Mouse (Mus musculus) forebrain, embryonic 13.5 days (tissue): Measurements from ENCODE around the gene Prl5a1. TPM values are rescaled to one million over a fixed set of nuclear protein-coding genes. Genes with fewer than 3 reads are reported as not detected.

Experiments
- ATAC-seq: fragments of 200-750 bp; cut with Nextera tagmentation; 2 replicates; pipeline ENCODE4 v1.8.0; 2017
- H3K27ac ChIP-seq: fragments of 300-500 bp; sonication (generic); 2 replicates; pipeline ENCODE4 v1.5.1; 2015; ENCODE audit warnings: inconsistent platforms, mild to moderate bottlenecking, moderate library complexity
- H3K27me3 ChIP-seq: fragments of 300-500 bp; sonication (generic); 2 replicates; pipeline ENCODE4 v1.6.1; 2015; ENCODE audit warnings: mild to moderate bottlenecking, inconsistent platforms
- H3K36me3 ChIP-seq: fragments of 300-500 bp; sonication (generic); 2 replicates; pipeline ENCODE4 v1.6.1; 2015; ENCODE audit warnings: mild to moderate bottlenecking, inconsistent platforms; ENCODE audit not compliant: poor library complexity, severe bottlenecking
- H3K4me1 ChIP-seq: fragments of 300-500 bp; sonication (generic); 2 replicates; pipeline ENCODE4 v1.6.1; 2015; ENCODE audit warnings: inconsistent platforms
- H3K4me2 ChIP-seq: fragments of 300-500 bp; sonication (generic); 2 replicates; pipeline ENCODE4 v1.6.1; 2015; ENCODE audit warnings: inconsistent platforms, mild to moderate bottlenecking, moderate library complexity
- H3K4me3 ChIP-seq: fragments of 300-500 bp; sonication (generic); 2 replicates; pipeline ENCODE4 v1.5.1; 2015; ENCODE audit warnings: mild to moderate bottlenecking, inconsistent platforms
- H3K9ac ChIP-seq: fragments of 300-500 bp; sonication (generic); 2 replicates; pipeline ENCODE4 v1.6.1; 2015; ENCODE audit warnings: mild to moderate bottlenecking, inconsistent platforms
- H3K9me3 ChIP-seq: fragments of 300-500 bp; sonication (generic); replicated peaks from 2 replicates; pipeline ENCODE4 v1.6.1; 2016; ENCODE audit warnings: inconsistent platforms
- WGBS: fragments of 180-500 bp; shearing (Covaris S2); methylation state at CpG from one replicate; pipeline ENCODE4 v1.1.7; 2015; 5-methylcytosine and 5-hydroxymethylcytosine counted together
- polyA plus RNA-seq: library from polyadenylated mRNA; unstranded; fragments of >200 nt; fragmentation: Nextera tagmentation; extraction: Ambion mirVana; gene quantifications from 2 replicates; pipeline ENCODE4 v1.2.1, GENCODE M21; 2015

The Prl5a1 gene
- not detected in 2 replicates for polyA plus RNA-seq

DNA sequence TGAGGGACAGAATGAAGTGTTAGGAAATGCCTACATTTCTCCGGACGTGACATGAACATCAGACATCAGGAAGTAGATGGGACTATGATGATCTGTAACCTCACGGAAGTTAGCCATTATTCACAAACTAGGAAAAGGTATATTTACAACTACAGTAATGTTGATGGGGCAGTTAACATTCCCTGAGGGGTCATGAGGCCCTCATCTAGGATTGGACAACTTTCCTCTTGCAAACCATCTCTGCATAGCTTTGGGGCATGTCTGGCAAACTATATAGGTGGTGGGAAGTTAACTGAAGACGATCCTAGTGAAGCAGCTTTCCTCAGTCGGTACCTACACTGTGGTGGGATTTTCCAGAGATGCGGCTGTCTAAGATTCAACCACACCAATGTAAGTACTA, at the start of gene Prl5a1:
Prl5a1 (plus strand) TSS at position 301 of the 400 bp plus-strand sequence.
- Histone ChIP-seq H3K27me3 (no peaks in the 10 kb centered on the region), H3K4me1 (no peaks in the 10 kb centered on the region), H3K4me3 (no peak within 1 kb of the TSS), H3K27ac (no peak within 1 kb of the TSS), H3K36me3 (no peaks in the 10 kb centered on the region), H3K4me2 (no peak within 1 kb of the TSS), H3K9ac (no peak within 1 kb of the TSS), H3K9me3 (no peaks in the 10 kb centered on the region)
- ATAC-seq = no peak
- 96% methylated on average over 6 of the region's 6 CpGs for WGBS

DNA sequence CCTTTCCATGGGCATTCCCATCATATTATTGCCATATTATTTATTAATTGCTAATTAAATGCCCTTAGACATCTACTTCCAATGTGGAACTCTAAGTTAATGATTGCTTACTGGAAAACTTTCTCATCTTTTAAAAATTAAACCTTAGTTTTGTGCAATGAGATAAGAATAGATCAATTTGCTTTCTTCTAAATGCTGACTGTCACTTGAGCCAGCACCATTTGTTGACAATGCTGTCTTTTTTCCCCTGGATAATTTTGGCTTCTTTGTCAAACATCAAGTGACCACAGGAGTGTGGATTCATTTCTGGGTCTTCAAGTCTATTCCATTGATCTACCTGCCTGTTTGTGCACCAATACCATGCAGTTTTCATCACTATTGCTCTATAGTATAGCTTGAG, 46.1 kb upstream of the Prl5a1 start:
- Histone ChIP-seq H3K4me3 (no peak overlapping the region), H3K27ac (no peak overlapping the region), H3K36me3 (no peaks in the 10 kb centered on the region), H3K27me3 (no peaks in the 10 kb centered on the region), H3K4me1 (no peaks in the 10 kb centered on the region), H3K4me2 (no peak overlapping the region), H3K9me3 (no peaks in the 10 kb centered on the region), H3K9ac (no peak overlapping the region)
- ATAC-seq = no peak

DNA sequence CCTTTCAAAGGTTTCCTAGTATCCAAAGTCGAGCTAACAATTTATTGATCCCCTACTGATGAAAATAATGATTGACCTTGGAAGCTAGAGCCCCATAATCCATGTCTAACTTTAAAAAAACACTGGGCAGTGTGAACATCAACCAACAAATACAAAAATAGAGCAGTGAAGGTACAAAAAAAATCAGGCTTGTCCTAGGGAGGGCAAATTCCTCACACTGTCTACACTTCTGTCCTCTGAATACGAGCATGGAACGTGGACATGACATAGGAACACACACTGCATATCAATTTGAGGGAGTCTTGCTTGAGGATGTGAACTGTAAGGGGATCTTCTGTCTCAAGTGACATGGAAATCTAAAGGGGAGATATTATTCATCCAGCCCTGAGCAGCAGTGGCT, 33.7 kb upstream of the Prl5a1 start:
- Histone ChIP-seq H3K27ac (no peak overlapping the region), H3K4me3 (no peak overlapping the region), H3K9me3 (no peaks in the 10 kb centered on the region), H3K36me3 (no peaks in the 10 kb centered on the region), H3K4me1 (no peaks in the 10 kb centered on the region), H3K4me2 (no peak overlapping the region), H3K27me3 (no peaks in the 10 kb centered on the region), H3K9ac (no peak overlapping the region)
- 85% methylated on average over 3 of the region's 3 CpGs for WGBS
- ATAC-seq = no peak

DNA sequence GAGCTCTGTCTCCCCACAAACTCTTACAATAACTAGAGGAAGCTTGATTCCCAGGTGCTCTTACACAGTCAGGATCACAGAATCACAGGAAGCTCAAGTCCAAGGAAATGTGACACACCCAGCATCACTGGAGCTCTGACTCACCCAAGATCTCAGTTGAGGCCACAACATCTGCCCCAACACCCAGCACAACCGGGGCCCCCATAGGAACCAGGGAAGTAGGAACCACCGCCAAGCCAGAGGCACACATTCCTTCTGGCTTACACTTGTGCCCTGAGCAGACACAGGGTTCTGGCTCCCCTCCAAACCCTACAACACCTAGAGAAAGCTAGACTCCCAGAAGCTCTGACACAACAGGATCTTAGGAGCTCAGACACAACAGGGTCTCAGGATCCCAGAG, 9.5 kb upstream of the Prl5a1 start:
- no peak overlapping the region for H3K4me3 ChIP-seq
- H3K27me3 ChIP-seq = no peaks in the 10 kb centered on the region
- ATAC-seq = no peak
- WGBS = 95% methylated on average over 2 of the region's 2 CpGs
- no peaks in the 10 kb centered on the region for H3K4me1 ChIP-seq
- no peaks in the 10 kb centered on the region for H3K36me3 ChIP-seq
- no peak overlapping the region for H3K4me2 ChIP-seq
- no peaks in the 10 kb centered on the region for H3K9me3 ChIP-seq
- H3K9ac ChIP-seq = no peak overlapping the region
- H3K27ac ChIP-seq = no peak overlapping the region

DNA sequence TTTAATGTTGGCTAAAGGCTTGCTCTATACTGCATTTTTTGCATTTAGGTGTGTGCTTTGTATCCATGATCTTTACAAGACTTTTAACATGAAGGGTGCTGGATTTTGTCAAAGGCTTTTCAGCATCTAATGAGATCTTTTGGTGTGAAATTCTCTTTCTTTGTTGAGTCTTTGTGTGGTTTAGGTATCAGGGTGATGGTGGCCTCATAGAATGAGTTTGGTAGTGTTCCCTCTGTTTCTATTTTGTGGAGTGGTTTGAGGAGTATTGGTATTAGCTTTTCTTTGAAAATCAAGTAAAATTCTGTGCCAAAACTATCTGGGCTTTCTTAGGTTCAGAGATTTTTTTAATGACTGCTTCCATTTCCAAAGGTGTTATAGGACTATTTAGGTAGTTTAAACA, 6.5 kb upstream of the Prl5a1 start:
- no peak for ATAC-seq
- no peak overlapping the region for H3K9ac ChIP-seq
- H3K9me3 ChIP-seq = no peaks in the 10 kb centered on the region
- H3K4me3 ChIP-seq = no peak overlapping the region
- no peaks in the 10 kb centered on the region for H3K4me1 ChIP-seq
- no peaks in the 10 kb centered on the region for H3K36me3 ChIP-seq
- H3K27ac ChIP-seq = no peak overlapping the region
- no peaks in the 10 kb centered on the region for H3K27me3 ChIP-seq
- H3K4me2 ChIP-seq = no peak overlapping the region

Other genes starting within 250 kb of the Prl5a1 start
- gene Prl4a1, start 126.3 kb upstream of the Prl5a1 start, polyA plus RNA-seq = not detected in 2 replicates
- 5.1 and 5.9 TPM in 2 replicates for gene Gm11361, start 115.0 kb downstream of the Prl5a1 start, polyA plus RNA-seq